Mouse (Mus musculus) liver, postnatal 0 days (tissue): Measurements from ENCODE around the gene Pcsk5.
A peak's percentile ranks its signal among the peaks of the same experiment; 100 is the strongest.

Source experiments
- CTCF ChIP-seq: sonication (generic); IDR thresholded peaks from 2 replicates; pipeline ENCODE4 v1.5.1; 2016; ENCODE audit warnings: antibody characterized with exemption, low read depth
- EP300 ChIP-seq: IDR thresholded peaks from 2 replicates; pipeline ENCODE4 v1.6.1; 2016; ENCODE audit warnings: antibody characterized with exemption, low read depth, mild to moderate bottlenecking

GRCm38 (mm10) chr19:17769610-17770399, 67.6 kb downstream of the Pcsk5 start:
- TF ChIP-seq CTCF (peak; percentile 48), EP300 (no peak)
